Mouse (Mus musculus): ENCODE data around the gene Rps23.

The Rps23 gene

DNA sequence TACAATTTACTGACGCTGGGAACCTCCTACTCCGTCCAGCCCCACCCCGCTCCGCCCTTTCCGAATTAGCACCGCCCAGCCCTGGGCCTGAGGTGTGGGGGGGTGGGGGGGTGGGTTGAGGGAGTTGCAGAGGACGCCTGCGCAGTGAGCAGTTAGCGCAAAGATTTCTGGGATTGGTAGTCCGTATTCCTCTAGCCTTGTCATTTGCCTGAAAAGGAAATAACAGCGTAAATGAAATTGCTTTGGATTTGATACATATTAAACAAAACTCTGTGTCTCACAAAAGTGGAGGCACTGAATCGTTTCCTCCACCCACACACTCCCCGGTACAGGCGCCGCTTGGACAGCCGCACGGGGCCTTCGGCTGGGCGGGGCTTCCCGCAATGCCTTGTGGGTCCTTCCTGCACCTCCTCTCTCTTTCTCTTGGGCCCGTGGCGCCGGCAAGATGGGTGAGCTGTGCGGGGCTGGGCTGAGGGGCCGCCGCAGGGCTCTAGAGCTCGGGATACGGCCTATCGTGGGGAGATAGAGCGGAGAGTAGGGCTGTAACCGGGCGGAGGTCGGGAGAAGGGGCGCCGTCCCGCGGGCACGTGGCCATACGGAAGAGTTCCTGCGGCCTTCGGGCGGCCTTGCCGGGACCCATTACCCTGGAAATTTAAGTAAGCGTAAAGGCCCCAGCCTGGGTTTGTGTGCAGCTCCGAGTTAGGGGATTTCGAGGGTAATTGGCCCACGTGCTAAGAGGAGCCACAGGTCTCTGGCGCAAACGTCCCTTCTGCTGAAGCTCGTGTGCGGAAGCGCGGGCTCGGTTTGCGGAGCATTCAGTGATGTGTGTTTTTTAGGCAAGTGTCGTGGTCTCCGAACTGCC lies at the start of gene Rps23:
Rps23 (plus strand) TSS at position 208 of the 862 bp plus-strand sequence.
- H3K4me3 ChIP-seq (replicated peaks; ENCODE audit: low read length): peak within 1 kb of the TSS; percentile 95
- peaks cover 42% of the 10 kb centered on the region for H3K36me3 ChIP-seq (ENCODE audit: insufficient read depth, low read length)
- H3K9me3 ChIP-seq (ENCODE audit: low read length): no peaks in the 10 kb centered on the region
- H3K27me3 ChIP-seq (ENCODE audit: insufficient read depth, low read length): no peaks in the 10 kb centered on the region
- no peak for TF ChIP-seq CTCF (conservative IDR thresholded peaks at IDR 0.05; ENCODE audit: low read length)
- TF ChIP-seq NANOG (IDR thresholded peaks at IDR 0.05; ENCODE audit: borderline replicate concordance, low read length): no peak
- TF ChIP-seq POU5F1 (IDR thresholded peaks at IDR 0.05; ENCODE audit: borderline replicate concordance, low read length): no peak
- H3K4me1 ChIP-seq (replicated peaks; ENCODE audit: low read depth, low read length): peaks cover 36% of the 10 kb centered on the region

DNA sequence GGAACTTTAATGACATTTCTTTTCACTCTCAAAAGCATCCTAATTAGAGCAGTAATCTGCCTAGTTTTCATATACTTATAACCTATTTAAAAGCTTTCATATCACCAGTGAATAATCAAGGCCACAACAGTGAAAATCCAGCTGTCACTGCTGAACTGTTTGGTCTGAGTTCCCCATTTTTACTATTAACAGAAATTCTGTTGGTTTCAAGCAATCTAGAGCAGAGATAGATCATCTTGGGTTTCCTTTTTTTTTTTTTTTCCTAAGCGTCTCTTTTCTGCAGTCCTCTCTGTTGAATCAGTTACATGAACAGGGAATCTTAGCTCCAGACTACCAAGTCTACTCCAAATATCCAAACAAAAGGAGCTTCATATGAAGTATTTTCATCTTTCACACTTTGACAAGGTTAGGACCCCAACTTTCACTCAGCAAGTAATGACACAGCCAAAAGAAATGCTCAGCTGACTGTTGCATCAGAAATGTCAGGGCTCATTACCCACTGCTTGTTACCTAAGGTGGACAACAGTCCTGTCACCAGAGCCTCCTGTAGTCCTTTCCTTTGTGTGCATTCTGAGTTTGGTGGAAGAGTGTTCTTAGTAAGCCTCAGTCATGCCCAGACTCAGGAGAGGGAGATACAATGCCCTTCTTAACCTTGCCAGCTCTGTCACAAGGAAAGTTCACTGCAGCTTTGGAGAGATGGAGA lies 40.9 kb upstream of the Rps23 start:
- H3K4me3 ChIP-seq (replicated peaks; ENCODE audit: low read length): no peak overlapping the region
- H3K36me3 ChIP-seq (ENCODE audit: insufficient read depth, low read length): no peaks in the 10 kb centered on the region
- peaks cover 8% of the 10 kb centered on the region; the same call in 1 of the 2 replicates for H3K4me1 ChIP-seq (replicated peaks; ENCODE audit: low read depth, low read length)
- no peaks in the 10 kb centered on the region for H3K9me3 ChIP-seq (ENCODE audit: low read length)
- peaks cover 6% of the 10 kb centered on the region; the same call in 1 of the 2 replicates for H3K27me3 ChIP-seq (ENCODE audit: insufficient read depth, low read length)
- no peak for TF ChIP-seq CTCF (conservative IDR thresholded peaks at IDR 0.05; ENCODE audit: low read length)
- no peak for TF ChIP-seq NANOG (IDR thresholded peaks at IDR 0.05; ENCODE audit: borderline replicate concordance, low read length)
- no peak for TF ChIP-seq POU5F1 (IDR thresholded peaks at IDR 0.05; ENCODE audit: borderline replicate concordance, low read length)

DNA sequence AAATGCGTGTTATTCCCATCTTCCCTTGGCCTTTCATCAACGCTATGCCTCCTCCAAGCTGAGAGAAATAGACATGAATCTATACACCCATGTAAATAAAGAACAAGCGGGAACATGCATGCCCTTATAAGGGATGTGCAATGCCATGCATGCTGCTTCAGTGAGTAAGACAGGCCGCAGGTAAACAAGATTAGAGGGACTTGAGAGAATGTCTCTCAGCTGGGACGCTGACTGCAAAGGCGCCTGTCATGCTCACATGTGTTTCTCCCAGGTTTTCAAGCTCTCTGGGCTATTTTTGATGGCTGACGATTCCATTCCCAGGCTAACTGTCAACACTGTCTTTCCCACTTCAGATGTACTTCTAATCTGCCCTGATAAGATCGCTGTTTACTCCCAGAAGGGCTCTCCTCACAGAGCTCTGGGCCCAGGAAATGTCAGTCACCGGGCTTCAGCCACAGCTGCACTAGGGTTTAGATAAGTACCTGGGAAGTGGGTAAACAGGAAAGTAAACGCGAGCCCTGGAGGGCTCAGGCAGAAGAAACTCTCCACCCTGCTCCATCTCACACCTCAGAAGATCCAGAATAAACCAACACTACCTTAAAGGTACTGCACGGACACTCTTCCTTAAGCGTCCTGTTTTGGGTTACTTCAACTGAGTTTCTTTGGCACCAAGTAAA lies 36.8 kb upstream of the Rps23 start:
- Histone ChIP-seq H3K4me1 (replicated peaks; ENCODE audit: low read depth, low read length) (peaks cover 8% of the 10 kb centered on the region; the same call in 1 of the 2 replicates), H3K9me3 (ENCODE audit: low read length) (no peaks in the 10 kb centered on the region), H3K27me3 (ENCODE audit: insufficient read depth, low read length) (peaks cover 6% of the 10 kb centered on the region; the same call in 1 of the 2 replicates), H3K4me3 (replicated peaks; ENCODE audit: low read length) (peak overlapping the region; percentile 52; the same call in 1 of the 2 replicates), H3K36me3 (ENCODE audit: insufficient read depth, low read length) (no peaks in the 10 kb centered on the region)
- TF ChIP-seq NANOG (IDR thresholded peaks at IDR 0.05; ENCODE audit: borderline replicate concordance, low read length) (no peak), CTCF (conservative IDR thresholded peaks at IDR 0.05; ENCODE audit: low read length) (no peak), POU5F1 (IDR thresholded peaks at IDR 0.05; ENCODE audit: borderline replicate concordance, low read length) (no peak)

DNA sequence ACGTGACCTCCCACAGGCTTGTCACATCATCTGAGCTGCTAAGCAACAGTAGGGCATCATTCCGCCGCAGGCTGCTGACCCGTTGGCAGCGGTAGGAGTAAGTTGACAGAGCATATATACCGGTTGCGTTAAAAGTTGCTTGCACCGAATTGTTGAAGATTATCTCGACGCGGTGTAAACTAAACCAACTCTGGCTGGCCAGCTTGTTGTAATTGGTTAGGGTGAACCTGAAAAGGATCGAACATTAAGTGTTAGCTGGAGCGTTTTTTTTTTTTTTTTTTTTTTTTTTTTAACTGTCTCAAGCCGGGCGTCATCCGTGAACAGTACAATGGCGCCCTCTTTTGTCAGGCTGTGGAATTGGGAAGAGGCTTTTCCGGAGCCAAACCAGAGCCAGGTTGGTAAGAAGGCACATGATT lies 36.2 kb upstream of the Rps23 start:
- Histone ChIP-seq H3K4me3 (replicated peaks; ENCODE audit: low read length) (peak overlapping the region; percentile 52; the same call in 1 of the 2 replicates), H3K9me3 (ENCODE audit: low read length) (no peaks in the 10 kb centered on the region), H3K36me3 (ENCODE audit: insufficient read depth, low read length) (no peaks in the 10 kb centered on the region), H3K4me1 (replicated peaks; ENCODE audit: low read depth, low read length) (peaks cover 8% of the 10 kb centered on the region; the same call in 1 of the 2 replicates), H3K27me3 (ENCODE audit: insufficient read depth, low read length) (peaks cover 6% of the 10 kb centered on the region; the same call in 1 of the 2 replicates)
- TF ChIP-seq NANOG (IDR thresholded peaks at IDR 0.05; ENCODE audit: borderline replicate concordance, low read length): no peak
- peak; percentile 74 for TF ChIP-seq CTCF (conservative IDR thresholded peaks at IDR 0.05; ENCODE audit: low read length)

DNA sequence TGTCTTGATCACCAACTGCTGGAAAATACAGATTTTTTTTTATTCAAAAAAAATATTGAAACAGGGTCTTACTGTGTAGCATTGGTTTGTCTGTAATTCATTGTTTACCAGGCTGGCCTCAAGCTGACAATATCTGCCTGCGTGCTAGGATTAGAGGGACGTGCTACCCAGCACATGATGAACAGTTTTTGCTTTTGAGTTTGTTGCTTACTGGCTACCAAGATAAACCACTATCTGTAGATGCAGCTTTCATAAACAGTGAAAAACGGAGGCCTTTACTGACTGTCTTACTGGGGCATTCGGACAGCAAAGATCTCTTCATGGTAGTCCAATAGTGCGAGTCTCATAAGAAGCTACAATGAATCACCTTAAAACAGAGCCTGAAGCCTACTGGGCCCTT lies 32.6 kb upstream of the Rps23 start:
- Histone ChIP-seq H3K27me3 (ENCODE audit: insufficient read depth, low read length) (peaks cover 8% of the 10 kb centered on the region; the same call in 1 of the 2 replicates), H3K36me3 (ENCODE audit: insufficient read depth, low read length) (no peaks in the 10 kb centered on the region), H3K4me3 (replicated peaks; ENCODE audit: low read length) (no peak overlapping the region), H3K4me1 (replicated peaks; ENCODE audit: low read depth, low read length) (peaks cover 8% of the 10 kb centered on the region; the same call in 1 of the 2 replicates), H3K9me3 (ENCODE audit: low read length) (no peaks in the 10 kb centered on the region)
- TF ChIP-seq POU5F1 (IDR thresholded peaks at IDR 0.05; ENCODE audit: borderline replicate concordance, low read length) (no peak), NANOG (IDR thresholded peaks at IDR 0.05; ENCODE audit: borderline replicate concordance, low read length) (no peak), CTCF (conservative IDR thresholded peaks at IDR 0.05; ENCODE audit: low read length) (no peak)

DNA sequence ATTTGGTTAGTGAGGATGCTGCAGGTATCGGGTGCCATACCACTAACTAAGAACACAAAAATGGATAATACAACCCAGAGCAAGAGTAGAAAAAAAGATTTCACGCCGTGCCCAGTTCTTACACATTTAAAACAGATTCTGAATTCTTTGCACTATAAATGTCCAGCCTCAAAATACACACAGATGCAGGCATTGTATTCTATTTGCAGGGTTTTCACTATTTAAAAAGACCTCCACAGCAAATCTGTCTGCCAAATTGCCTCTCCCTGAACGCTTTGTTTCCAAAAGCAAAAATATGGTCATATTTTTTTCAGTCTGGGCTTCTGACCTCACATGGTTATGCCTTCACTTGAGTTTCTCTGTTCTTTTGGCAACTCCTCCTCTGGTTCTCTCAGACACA lies 27.9 kb upstream of the Rps23 start:
- Histone ChIP-seq H3K4me1 (replicated peaks; ENCODE audit: low read depth, low read length) (no peaks in the 10 kb centered on the region), H3K36me3 (ENCODE audit: insufficient read depth, low read length) (no peaks in the 10 kb centered on the region), H3K27me3 (ENCODE audit: insufficient read depth, low read length) (peaks cover 2% of the 10 kb centered on the region; the same call in 1 of the 2 replicates), H3K9me3 (ENCODE audit: low read length) (no peaks in the 10 kb centered on the region), H3K4me3 (replicated peaks; ENCODE audit: low read length) (no peak overlapping the region)
- TF ChIP-seq CTCF (conservative IDR thresholded peaks at IDR 0.05; ENCODE audit: low read length): no peak
- no peak for TF ChIP-seq NANOG (IDR thresholded peaks at IDR 0.05; ENCODE audit: borderline replicate concordance, low read length)
- TF ChIP-seq POU5F1 (IDR thresholded peaks at IDR 0.05; ENCODE audit: borderline replicate concordance, low read length): no peak

DNA sequence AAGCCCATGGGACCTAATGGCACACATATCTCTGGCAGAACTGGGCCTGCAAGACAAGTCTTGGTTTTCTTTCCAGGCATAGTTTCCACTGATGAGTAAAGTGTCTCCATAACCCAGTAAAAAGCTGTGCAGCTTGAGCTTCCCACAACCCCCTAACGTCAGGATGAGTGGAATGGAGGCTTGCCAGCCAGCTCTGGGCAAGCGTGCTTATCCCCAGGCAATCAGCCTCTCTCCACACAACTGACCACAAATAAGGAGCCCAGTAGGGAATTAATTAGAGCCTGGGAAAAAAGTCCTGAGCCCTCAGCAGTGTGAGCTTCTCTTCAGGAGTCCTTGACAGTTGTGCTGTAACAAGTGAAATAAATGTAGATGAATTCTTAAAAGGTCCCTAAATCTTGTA lies 26.7 kb upstream of the Rps23 start:
- H3K4me1 ChIP-seq (replicated peaks; ENCODE audit: low read depth, low read length): no peaks in the 10 kb centered on the region
- no peaks in the 10 kb centered on the region for H3K36me3 ChIP-seq (ENCODE audit: insufficient read depth, low read length)
- H3K9me3 ChIP-seq (ENCODE audit: low read length): no peaks in the 10 kb centered on the region
- TF ChIP-seq CTCF (conservative IDR thresholded peaks at IDR 0.05; ENCODE audit: low read length) (no peak), POU5F1 (IDR thresholded peaks at IDR 0.05; ENCODE audit: borderline replicate concordance, low read length) (no peak), NANOG (IDR thresholded peaks at IDR 0.05; ENCODE audit: borderline replicate concordance, low read length) (no peak)
- peaks cover 2% of the 10 kb centered on the region; the same call in 1 of the 2 replicates for H3K27me3 ChIP-seq (ENCODE audit: insufficient read depth, low read length)
- H3K4me3 ChIP-seq (replicated peaks; ENCODE audit: low read length): no peak overlapping the region

DNA sequence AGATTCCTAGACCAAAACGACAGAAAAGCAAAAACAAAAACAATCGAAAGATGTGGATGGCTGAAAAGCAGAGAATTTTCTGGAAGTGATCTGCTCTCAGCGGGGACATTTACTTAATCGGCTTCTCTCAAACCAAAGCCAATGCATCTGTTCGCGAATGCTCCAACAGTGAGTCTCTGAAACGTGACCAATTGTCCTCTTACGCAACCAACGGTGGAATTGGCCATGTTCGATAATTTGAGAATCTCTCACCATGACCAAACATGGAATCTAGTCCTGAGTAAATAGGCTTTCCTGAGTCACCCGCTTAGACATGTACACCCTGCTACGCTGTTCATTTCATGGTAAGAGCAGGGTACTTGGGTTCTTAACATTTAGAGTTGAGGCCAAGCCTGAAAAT lies 25.9 kb upstream of the Rps23 start:
- Histone ChIP-seq H3K4me3 (replicated peaks; ENCODE audit: low read length) (no peak overlapping the region), H3K27me3 (ENCODE audit: insufficient read depth, low read length) (peaks cover 2% of the 10 kb centered on the region; the same call in 1 of the 2 replicates), H3K9me3 (ENCODE audit: low read length) (no peaks in the 10 kb centered on the region), H3K4me1 (replicated peaks; ENCODE audit: low read depth, low read length) (no peaks in the 10 kb centered on the region), H3K36me3 (ENCODE audit: insufficient read depth, low read length) (no peaks in the 10 kb centered on the region)
- TF ChIP-seq CTCF (conservative IDR thresholded peaks at IDR 0.05; ENCODE audit: low read length) (no peak), NANOG (IDR thresholded peaks at IDR 0.05; ENCODE audit: borderline replicate concordance, low read length) (no peak), POU5F1 (IDR thresholded peaks at IDR 0.05; ENCODE audit: borderline replicate concordance, low read length) (no peak)

All from E14TG2a.4 (cell line).